Comparison of ENCODE assay signal across 13 mouse cellular contexts in the genomic region with DNA sequence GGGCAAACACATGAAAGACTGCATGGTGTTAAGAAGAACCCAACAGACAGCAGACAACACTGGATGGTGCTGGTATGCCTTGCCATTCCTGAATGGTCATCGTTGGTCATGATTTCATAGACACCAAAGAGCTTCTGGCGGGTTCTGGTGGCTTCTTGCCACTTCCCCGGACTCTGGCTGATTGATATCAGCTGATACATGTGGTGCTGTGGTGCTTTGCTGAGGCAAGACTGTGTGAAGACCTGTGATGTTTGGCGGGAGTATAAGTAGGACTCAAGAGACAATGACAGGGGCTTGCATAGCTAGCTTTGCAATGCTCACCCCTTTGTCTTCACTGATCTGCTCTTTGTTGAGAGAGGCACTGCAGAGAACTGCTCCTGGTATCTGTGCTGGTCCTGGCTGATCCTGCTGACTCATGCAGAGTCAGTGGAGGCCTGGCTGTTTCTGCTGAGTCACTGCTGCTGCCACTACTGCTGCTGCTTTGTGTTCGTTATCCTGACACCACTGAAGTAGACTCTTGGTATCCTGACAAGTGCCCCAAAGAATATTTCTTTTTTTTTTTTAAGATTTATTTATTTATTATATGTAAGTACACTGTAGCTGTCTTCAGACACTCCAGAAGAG. TPM values are rescaled to one million over a fixed set of nuclear protein-coding genes. Genes with fewer than 3 reads are reported as not detected.
A peak's percentile ranks its signal among the peaks of the same experiment; 100 is the strongest.
DNase-seq lines count a peak whose midpoint lies in the region; ATAC-seq and TF ChIP-seq lines count a peak whose summit lies in the region.
"Had no signal": no experiment of that assay in that cellular context is flagged by ENCODE, and none has a peak within 500 bp of the region (broad histone marks: within the 10 kb centered on the region; RNA-seq: fewer than 3 reads in every experiment).

No protein-coding gene starts in this region.

- H3K4me3 ChIP-seq in neural tube, embryonic 11.5 days (ENCODE audit: low read depth, low read length) = no peak overlapping the region
- no peak overlapping the region for H3K4me3 ChIP-seq in kidney, embryonic 14.5 days (ENCODE audit: low read length)
- H3K4me3 ChIP-seq in lung, adult 2 months (replicated peaks; ENCODE audit: extremely low read depth, low read depth, low read length) = no peak overlapping the region
- H3K4me3 ChIP-seq: embryonic facial prominence, embryonic 15.5 days; heart, embryonic 15.5 days; neural tube, embryonic 12.5 days had no signal

- H3K27ac ChIP-seq in neural tube, embryonic 11.5 days (ENCODE audit: low read depth, low read length) = no peak overlapping the region
- no peak overlapping the region for H3K27ac ChIP-seq in kidney, embryonic 14.5 days (ENCODE audit: low read depth, low read length)
- H3K27ac ChIP-seq: embryonic facial prominence, embryonic 15.5 days; heart, embryonic 15.5 days; neural tube, embryonic 12.5 days had no signal

- H3K9me3 ChIP-seq in neural tube, embryonic 11.5 days (ENCODE audit: control insufficient read depth, low read length) = no peaks in the 10 kb centered on the region
- no peaks in the 10 kb centered on the region for H3K9me3 ChIP-seq in kidney, embryonic 14.5 days (ENCODE audit: control insufficient read depth, low read length)
- H3K9me3 ChIP-seq: embryonic facial prominence, embryonic 15.5 days; heart, embryonic 15.5 days; neural tube, embryonic 12.5 days had no signal

- no peaks in the 10 kb centered on the region for H3K27me3 ChIP-seq in neural tube, embryonic 11.5 days (ENCODE audit: control insufficient read depth, insufficient read depth, low read length)
- no peaks in the 10 kb centered on the region for H3K27me3 ChIP-seq in kidney, embryonic 14.5 days (ENCODE audit: control insufficient read depth, insufficient read depth, low read length)
- H3K27me3 ChIP-seq: embryonic facial prominence, embryonic 15.5 days; heart, embryonic 15.5 days; neural tube, embryonic 12.5 days had no signal

- no peak overlapping the region for H3K4me2 ChIP-seq in neural tube, embryonic 11.5 days (ENCODE audit: low read depth)
- no peak overlapping the region for H3K4me2 ChIP-seq in kidney, embryonic 14.5 days (replicated peaks; ENCODE audit: low read depth, low read length)
- H3K4me2 ChIP-seq: embryonic facial prominence, embryonic 15.5 days; heart, embryonic 15.5 days; neural tube, embryonic 12.5 days had no signal

- ATAC-seq in neural tube, embryonic 11.5 days (ENCODE audit: insufficient read depth, low FRiP score, low TSS enrichment) = no peak
- ATAC-seq in kidney, embryonic 14.5 days (ENCODE audit: low FRiP score, low TSS enrichment) = no peak

- no peaks in the 10 kb centered on the region for H3K4me1 ChIP-seq in neural tube, embryonic 11.5 days (ENCODE audit: control insufficient read depth, insufficient read depth, low read length)
- H3K4me1 ChIP-seq in kidney, embryonic 14.5 days (ENCODE audit: control insufficient read depth, insufficient read depth, low read length) = no peaks in the 10 kb centered on the region
- H3K4me1 ChIP-seq in lung, adult 2 months (ENCODE audit: control insufficient read depth, insufficient read depth, low read length) = no peaks in the 10 kb centered on the region
- H3K4me1 ChIP-seq: embryonic facial prominence, embryonic 15.5 days; heart, embryonic 15.5 days; neural tube, embryonic 12.5 days had no signal

- 88% methylated on average over 5 of the region's 5 CpGs for WGBS in neural tube, embryonic 11.5 days
- 85% methylated on average over 5 of the region's 5 CpGs for WGBS in kidney, embryonic 14.5 days
- 64% methylated on average over 5 of the region's 5 CpGs for WGBS in lung, adult 2 months

- H3K9ac ChIP-seq in neural tube, embryonic 11.5 days (ENCODE audit: low read length) = no peak overlapping the region
- H3K9ac ChIP-seq in kidney, embryonic 14.5 days (ENCODE audit: low read depth, low read length) = no peak overlapping the region
- H3K9ac ChIP-seq: embryonic facial prominence, embryonic 15.5 days; heart, embryonic 15.5 days; neural tube, embryonic 12.5 days had no signal

- DNase-seq in neural tube, embryonic 11.5 days (ENCODE audit: low spot score) = peak; percentile 21
- no peak for DNase-seq in neural tube, embryonic 10.5 days (ENCODE audit: extremely low spot score, low spot score)
- peak; percentile 74 for DNase-seq in adrenal gland, adult 2 months
- DNase-seq in fibroblast of lung, adult 2 months (ENCODE audit: low read depth) = peak; percentile 24
- DNase-seq in spleen, postnatal 4 days (ENCODE audit: low spot score in 2 of 2) = peak; percentile 81 to 83
- no peak for DNase-seq in lung, adult 2 months
- DNase-seq in gastrocnemius, postnatal 10 days = no peak
- DNase-seq: kidney, postnatal 14 days; lung, adult 18-20 months had no signal

- H3K36me3 ChIP-seq in neural tube, embryonic 11.5 days (ENCODE audit: control insufficient read depth, insufficient read depth, low read length) = no peaks in the 10 kb centered on the region
- H3K36me3 ChIP-seq in kidney, embryonic 14.5 days (ENCODE audit: control insufficient read depth, insufficient read depth, low read length) = no peaks in the 10 kb centered on the region
- H3K36me3 ChIP-seq: embryonic facial prominence, embryonic 15.5 days; heart, embryonic 15.5 days; neural tube, embryonic 12.5 days had no signal

- TF ChIP-seq CTCF in lung, adult 2 months (IDR thresholded peaks at IDR 0.05; ENCODE audit: insufficient read depth, low read length) = no peak

- no peak for TF ChIP-seq POLR2A in lung, adult 2 months (IDR thresholded peaks at IDR 0.05; ENCODE audit: borderline replicate concordance, extremely low read depth, low read depth, low read length)

RNA-seq across cellular contexts. Expression of gene Eya3, which starts 14.6 kb away (rescaled TPM):
- 28.4 TPM in 2 replicates for polyA plus RNA-seq in neural tube, embryonic 11.5 days (2014; fragmentation: Nextera tagmentation; extraction: Ambion mirVana)
- total RNA-seq in adrenal gland, adult 2 months (2021) = 10 to 100 TPM; 26.0 to 43.2 TPM
- 12.0 and 14.7 TPM in 2 replicates for polyA plus RNA-seq in adrenal gland, adult 2 months (2012; rRNA removed)
- polyA plus RNA-seq in kidney, embryonic 14.5 days (2014; fragmentation: Nextera tagmentation; extraction: Ambion mirVana) = 24.8 and 35.0 TPM in 2 replicates
- 16.6 and 19.5 TPM in 2 replicates for polyA plus RNA-seq in lung, adult 2 months (2012; rRNA removed)
- 10 to 100 TPM; 13.5 to 16.8 TPM for total RNA-seq in gastrocnemius, postnatal 10 days (2021)

Comparison
In these comparisons a context has a peak if more than half of its experiments do, and no peak if none do; other contexts are left out.
1. DNase-seq: peak in neural tube, embryonic 11.5 days (single experiment), adrenal gland, adult 2 months (single experiment), fibroblast of lung, adult 2 months (single experiment) and spleen, postnatal 4 days (2 of 2); none in neural tube, embryonic 10.5 days (single experiment), lung, adult 2 months (single experiment) and gastrocnemius, postnatal 10 days (single experiment).